Mouse (Mus musculus) lung, postnatal 0 days (tissue): ENCODE data around the gene Olfr1393.

ENCODE experiments used
- CTCF ChIP-seq: IDR thresholded peaks from 2 replicates; pipeline ENCODE4 v1.5.1; 2016; ENCODE audit warnings: antibody characterized with exemption, mild to moderate bottlenecking
- EP300 ChIP-seq: IDR thresholded peaks from 2 replicates; pipeline ENCODE4 v1.6.1; 2016; ENCODE audit warnings: antibody characterized with exemption, mild to moderate bottlenecking, control low read depth

DNA sequence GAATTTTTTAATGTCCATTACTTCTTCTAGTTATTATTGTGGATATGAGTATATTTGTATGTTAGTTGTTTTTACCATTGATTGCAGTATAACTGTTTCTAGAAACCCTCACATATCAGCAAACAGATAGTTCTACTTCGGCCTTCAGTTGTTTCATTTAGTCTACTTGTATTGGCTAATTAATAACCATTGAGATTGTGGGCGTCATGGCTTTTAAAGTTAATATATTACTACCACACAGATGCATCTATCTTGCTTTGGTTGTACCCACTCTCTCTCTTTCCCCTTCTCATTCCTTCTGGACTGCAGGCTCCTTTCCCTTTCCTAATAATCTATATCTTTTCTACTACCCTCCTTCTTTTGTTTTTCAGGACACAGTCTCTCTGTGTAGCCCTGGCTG is 18.8 kb upstream of the Olfr1393 start:
- TF ChIP-seq CTCF (no peak), EP300 (no peak)
